Mouse (Mus musculus) intestine, embryonic 16.5 days (tissue): Measurements from ENCODE around the gene Gpam. TPM values are rescaled to one million over a fixed set of nuclear protein-coding genes. Genes with fewer than 3 reads are reported as not detected.
A peak's percentile ranks its signal among the peaks of the same experiment; 100 is the strongest.

Experiments
- ATAC-seq: fragments of 200-750 bp; cut with Nextera tagmentation; 2 replicates; pipeline ENCODE4 v1.8.0; 2017; ENCODE audit warnings: moderate TSS enrichment, moderate library complexity
- H3K27ac ChIP-seq: fragments of 300-500 bp; sonication (generic); 2 replicates; pipeline ENCODE4 v1.5.1; 2014; ENCODE audit warnings: mild to moderate bottlenecking, low read length
- H3K27me3 ChIP-seq: fragments of 300-500 bp; sonication (generic); replicated peaks from 2 replicates; pipeline ENCODE4 v1.6.1; 2014; ENCODE audit warnings: low read length, control low read depth, mixed read lengths; ENCODE audit not compliant: control insufficient read depth, insufficient read depth
- H3K36me3 ChIP-seq: fragments of 300-500 bp; sonication (generic); 2 replicates; pipeline ENCODE4 v1.6.1; 2014; ENCODE audit warnings: low read length, control low read depth; ENCODE audit not compliant: control insufficient read depth, insufficient read depth
- H3K4me1 ChIP-seq: fragments of 300-500 bp; sonication (generic); 2 replicates; pipeline ENCODE4 v1.6.1; 2014; ENCODE audit warnings: low read length, control low read depth, mixed read lengths; ENCODE audit not compliant: control insufficient read depth, insufficient read depth
- H3K4me2 ChIP-seq: fragments of 300-500 bp; sonication (generic); 2 replicates; pipeline ENCODE4 v1.6.1; 2014; ENCODE audit warnings: low read depth, low read length, control low read depth
- H3K4me3 ChIP-seq: fragments of 300-500 bp; sonication (generic); 2 replicates; pipeline ENCODE4 v1.5.1; 2014; ENCODE audit warnings: mild to moderate bottlenecking, low read length
- H3K9ac ChIP-seq: fragments of 300-500 bp; sonication (generic); 2 replicates; pipeline ENCODE4 v1.6.1; 2014; ENCODE audit warnings: low read depth, low read length
- H3K9me3 ChIP-seq: fragments of 300-500 bp; sonication (generic); 2 replicates; pipeline ENCODE4 v1.6.1; 2016; ENCODE audit warnings: low read length, control low read depth; ENCODE audit not compliant: control insufficient read depth
- WGBS: fragments of 180-500 bp; shearing (Covaris S2); extraction: QIAGEN DNeasy Blood & Tissue Kit; methylation state at CpG from one replicate; pipeline ENCODE4 v1.1.7; 2014; 5-methylcytosine and 5-hydroxymethylcytosine counted together
- polyA plus RNA-seq: library from polyadenylated mRNA; unstranded; fragments of >200 nt; fragmentation: Nextera tagmentation; extraction: Ambion mirVana; gene quantifications from 2 replicates; pipeline ENCODE4 v1.2.1, GENCODE M21; 2015

The Gpam gene
- polyA plus RNA-seq, 1 experiment from 2014 or later: 21.5 TPM

DNA sequence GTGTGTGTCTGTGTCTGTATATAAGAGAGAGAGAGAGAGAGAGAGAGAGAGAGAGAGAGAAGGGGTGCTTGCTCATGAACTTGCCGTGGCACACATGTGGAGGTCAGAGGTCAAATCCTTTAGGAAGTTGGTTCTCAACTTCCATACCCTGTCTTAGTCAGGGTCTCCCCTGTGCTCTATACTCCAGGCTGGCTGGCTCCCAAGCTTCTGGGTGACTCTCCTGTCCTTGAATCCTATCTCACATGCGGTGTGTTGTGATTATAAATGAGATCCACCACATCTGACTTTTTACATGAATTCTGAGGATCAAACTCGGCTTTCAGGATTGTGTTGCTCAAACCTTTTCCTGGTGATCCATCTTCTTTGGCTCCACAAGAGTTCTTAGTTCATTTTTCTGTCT lies 5.4 kb upstream of the Gpam start:
- Histone ChIP-seq H3K4me3 (no peak overlapping the region), H3K4me1 (peaks cover 19% of the 10 kb centered on the region), H3K4me2 (no peak overlapping the region), H3K27me3 (no peaks in the 10 kb centered on the region), H3K27ac (no peak overlapping the region), H3K36me3 (no peaks in the 10 kb centered on the region), H3K9me3 (no peaks in the 10 kb centered on the region), H3K9ac (no peak overlapping the region)
- whole genome bisulfite sequencing: 70% methylated on average over 3 of the region's 3 CpGs
- ATAC-seq: no peak

DNA sequence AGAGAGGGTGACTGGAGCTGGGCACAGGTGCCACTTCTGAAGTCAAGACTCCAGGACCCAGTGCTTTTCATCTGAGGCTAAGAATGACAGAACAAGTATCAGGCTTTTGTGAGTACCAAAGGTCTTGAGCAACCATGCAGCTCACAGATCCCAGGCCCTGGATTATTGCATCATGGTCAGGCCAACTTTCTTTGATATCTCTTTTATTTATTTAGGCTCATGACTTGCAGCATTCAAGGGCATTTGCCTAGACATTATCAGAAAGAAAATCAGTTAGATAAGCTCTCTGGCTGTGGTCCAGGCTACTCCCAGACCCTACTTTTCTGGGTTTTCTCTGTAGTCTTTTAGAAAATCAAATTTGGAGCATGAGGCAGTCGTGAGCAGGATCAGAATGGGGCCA lies 4.7 kb upstream of the Gpam start:
- WGBS: 38% methylated on average over 1 of the region's 1 CpGs
- Histone ChIP-seq H3K9me3 (no peaks in the 10 kb centered on the region), H3K9ac (no peak overlapping the region), H3K4me3 (no peak overlapping the region), H3K4me1 (peaks cover 12% of the 10 kb centered on the region), H3K4me2 (no peak overlapping the region), H3K27ac (no peak overlapping the region), H3K36me3 (no peaks in the 10 kb centered on the region), H3K27me3 (no peaks in the 10 kb centered on the region)
- no peak for ATAC-seq

DNA sequence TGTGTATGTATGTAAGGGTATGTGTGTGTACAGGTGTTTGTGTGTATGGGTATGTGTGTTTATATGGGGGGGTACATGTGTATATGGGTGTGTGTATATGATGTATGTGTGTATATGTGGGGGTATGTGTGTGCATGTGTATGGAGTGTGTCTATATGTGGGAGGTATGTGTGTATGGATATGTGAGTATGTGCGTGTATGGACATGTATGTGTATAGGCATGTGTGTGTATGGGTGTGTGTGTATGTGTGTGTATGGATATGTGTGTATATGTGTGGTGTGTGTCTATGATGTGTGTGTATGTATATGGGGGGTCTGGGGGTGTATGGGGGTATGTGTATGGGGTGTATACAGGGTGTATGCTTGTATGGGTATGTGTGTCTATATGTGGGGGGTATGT lies 1.4 kb upstream of the Gpam start:
- no peaks in the 10 kb centered on the region for H3K9me3 ChIP-seq
- no peak overlapping the region for H3K4me3 ChIP-seq
- WGBS: 94% methylated on average over 1 of the region's 1 CpGs
- no peak overlapping the region for H3K9ac ChIP-seq
- peaks cover 3% of the 10 kb centered on the region; the same call in 1 of the 2 replicates for H3K4me1 ChIP-seq
- no peaks in the 10 kb centered on the region for H3K27me3 ChIP-seq
- no peaks in the 10 kb centered on the region for H3K36me3 ChIP-seq
- no peak overlapping the region for H3K4me2 ChIP-seq
- H3K27ac ChIP-seq: no peak overlapping the region
- no peak for ATAC-seq

DNA sequence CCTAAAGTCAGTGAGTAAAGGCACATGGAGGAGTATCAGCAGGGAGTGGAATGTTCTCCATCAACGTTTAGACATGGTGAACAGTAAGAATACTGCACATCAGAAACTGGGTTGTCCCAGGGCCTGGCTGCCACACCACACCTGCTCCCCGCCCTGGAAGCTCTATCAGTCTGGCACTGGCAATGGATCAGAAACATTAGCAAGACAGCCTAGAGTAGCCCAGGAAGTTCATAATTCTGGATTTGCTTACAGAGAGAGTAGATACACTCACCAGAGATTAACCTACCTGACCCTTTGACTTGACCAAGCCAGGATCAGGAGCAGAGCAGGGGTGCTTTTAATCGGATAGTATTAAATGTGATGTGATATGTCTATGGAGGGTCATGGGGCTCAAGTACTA lies 1.6 kb downstream of the Gpam start:
- WGBS: 71% methylated on average over 3 of the region's 3 CpGs
- H3K4me3 ChIP-seq: peak overlapping the region; percentile 39
- H3K4me2 ChIP-seq: peak overlapping the region; percentile 54
- H3K9ac ChIP-seq: 0 out of 2 replicates have a peak overlapping the region, but pooled peaks have one; percentile 17
- no peak for ATAC-seq
- H3K27ac ChIP-seq: no peak overlapping the region
- H3K27me3 ChIP-seq: no peaks in the 10 kb centered on the region
- H3K9me3 ChIP-seq: no peaks in the 10 kb centered on the region
- no peaks in the 10 kb centered on the region for H3K36me3 ChIP-seq
- H3K4me1 ChIP-seq: peaks cover 12% of the 10 kb centered on the region

DNA sequence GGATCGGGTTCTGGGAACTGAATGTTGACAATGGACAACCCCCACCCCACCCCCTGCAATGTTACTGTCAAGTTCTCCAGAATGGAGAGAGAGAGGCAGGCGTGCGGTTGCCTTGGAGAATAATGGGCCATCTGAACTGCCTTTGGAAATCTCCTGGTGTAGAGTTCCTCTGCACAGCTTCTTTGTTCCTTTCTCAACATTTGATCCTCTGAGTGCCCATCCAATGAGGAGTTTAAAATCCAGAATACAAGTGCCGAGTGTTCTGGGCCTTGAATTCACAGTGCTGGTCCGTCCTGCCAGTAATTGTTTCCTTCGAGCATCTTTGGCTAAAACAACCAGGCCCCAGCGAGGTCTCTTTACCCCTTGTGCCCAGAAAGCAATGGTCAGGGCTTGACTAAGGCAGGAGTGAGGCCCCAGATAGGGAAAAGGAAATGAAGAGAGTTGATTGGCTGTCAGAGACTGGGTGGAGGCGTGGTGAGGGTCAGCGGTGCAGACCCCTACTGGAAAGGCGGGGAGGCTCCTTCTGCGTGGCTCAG lies 4.0 kb downstream of the Gpam start:
- ATAC-seq: no peak
- H3K27ac ChIP-seq: no peak overlapping the region
- no peaks in the 10 kb centered on the region for H3K36me3 ChIP-seq
- no peak overlapping the region for H3K4me2 ChIP-seq
- H3K4me3 ChIP-seq: no peak overlapping the region
- no peaks in the 10 kb centered on the region for H3K9me3 ChIP-seq
- H3K9ac ChIP-seq: no peak overlapping the region
- H3K27me3 ChIP-seq: no peaks in the 10 kb centered on the region
- H3K4me1 ChIP-seq: peaks cover 28% of the 10 kb centered on the region
- 57% methylated on average over 11 of the region's 11 CpGs for WGBS

DNA sequence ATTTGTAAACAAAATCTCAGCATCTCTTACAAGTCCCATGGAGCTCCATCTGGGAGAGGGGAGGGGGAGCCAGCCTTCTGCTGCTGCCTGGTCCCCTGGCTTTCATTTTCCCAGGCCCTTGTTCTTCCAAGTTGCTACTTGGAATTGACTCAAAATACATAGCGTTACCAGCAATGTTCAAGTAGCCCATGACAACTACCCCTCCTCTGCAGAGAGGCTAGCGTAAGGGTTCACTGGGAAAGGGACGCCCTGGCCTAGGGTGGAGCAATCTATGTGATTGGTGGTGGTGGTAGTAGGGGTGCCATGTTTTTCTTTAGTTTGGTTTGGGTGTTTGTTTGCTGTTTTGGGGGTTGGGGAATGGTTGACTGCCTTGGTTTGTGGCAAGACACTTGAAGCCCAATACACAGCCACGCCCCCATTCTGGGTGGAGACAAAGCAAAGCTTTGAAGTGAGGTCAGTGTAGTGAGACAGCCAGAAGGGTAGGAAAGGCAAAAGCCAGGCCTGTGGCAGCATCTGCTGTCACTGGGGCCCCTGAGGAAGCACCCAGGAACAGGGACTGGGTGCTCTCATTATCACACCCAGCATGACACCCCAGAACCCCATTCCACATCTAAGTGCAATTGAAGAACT lies 4.6 kb downstream of the Gpam start:
- Histone ChIP-seq H3K4me2 (no peak overlapping the region), H3K9me3 (no peaks in the 10 kb centered on the region), H3K4me3 (no peak overlapping the region), H3K9ac (no peak overlapping the region), H3K27ac (no peak overlapping the region), H3K27me3 (no peaks in the 10 kb centered on the region), H3K36me3 (no peaks in the 10 kb centered on the region), H3K4me1 (peaks cover 29% of the 10 kb centered on the region)
- no peak for ATAC-seq
- WGBS: 75% methylated on average over 4 of the region's 4 CpGs

DNA sequence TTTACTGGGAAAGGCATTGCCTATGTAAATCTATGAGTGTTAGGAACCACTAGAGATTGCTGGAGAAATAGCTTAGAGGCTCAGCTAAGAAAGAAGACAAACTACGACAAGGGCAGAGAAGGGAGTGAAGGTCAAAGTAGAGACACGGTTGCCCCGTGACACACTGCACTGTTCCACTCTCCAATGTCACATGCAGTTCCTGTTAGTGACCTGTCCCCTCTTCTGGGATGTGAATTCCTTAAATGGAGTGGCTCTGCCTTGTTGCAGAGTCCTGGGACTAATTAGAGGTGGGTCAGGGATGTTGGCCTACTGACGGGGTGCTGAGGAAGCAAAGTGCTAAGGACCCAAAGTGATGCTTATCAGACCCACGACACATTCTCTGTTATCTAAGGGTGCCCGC lies 5.2 kb downstream of the Gpam start:
- no peak overlapping the region for H3K4me2 ChIP-seq
- peaks cover 29% of the 10 kb centered on the region for H3K4me1 ChIP-seq
- H3K27me3 ChIP-seq: no peaks in the 10 kb centered on the region
- peak; percentile 31; the same call in 1 of the 2 replicates for ATAC-seq
- 58% methylated on average over 6 of the region's 6 CpGs for WGBS
- H3K27ac ChIP-seq: no peak overlapping the region
- H3K36me3 ChIP-seq: no peaks in the 10 kb centered on the region
- H3K9ac ChIP-seq: no peak overlapping the region
- no peak overlapping the region for H3K4me3 ChIP-seq
- H3K9me3 ChIP-seq: no peaks in the 10 kb centered on the region

DNA sequence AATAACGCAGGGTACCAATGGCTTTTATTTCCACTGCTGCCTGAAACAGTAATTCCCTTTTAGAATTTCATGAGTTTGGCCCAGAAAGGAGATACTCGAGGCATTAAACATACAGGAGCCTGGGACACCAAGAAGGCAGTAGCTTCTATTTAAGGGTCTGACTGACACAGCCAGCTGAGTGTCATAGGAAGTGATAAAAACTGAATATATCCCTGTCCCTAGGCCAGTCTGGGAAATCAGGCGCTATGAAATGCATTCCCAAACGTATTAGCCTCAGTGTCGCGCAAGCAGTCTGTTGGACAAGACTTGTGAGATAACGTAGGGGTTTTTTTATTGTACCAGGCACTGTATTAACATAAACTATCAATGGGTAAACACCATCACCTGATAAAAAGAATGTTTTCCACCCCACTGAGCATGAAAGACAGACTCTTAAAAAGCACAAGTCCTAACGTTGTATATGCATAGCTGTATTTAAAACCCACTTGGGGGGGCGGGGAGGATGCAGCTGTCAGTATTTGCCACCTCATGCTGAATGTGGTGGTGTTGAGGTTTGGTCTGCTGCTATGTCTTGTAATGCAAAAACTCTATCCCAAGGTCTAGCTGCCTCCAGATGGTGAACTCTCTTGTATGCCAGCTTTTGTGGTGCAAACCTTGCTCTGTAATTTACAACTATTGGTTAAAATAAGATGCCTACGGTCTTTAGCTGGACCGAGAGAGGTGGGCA lies 6.4 kb downstream of the Gpam start:
- Histone ChIP-seq H3K27ac (no peak overlapping the region; the same call in 1 of the 2 replicates), H3K9me3 (no peaks in the 10 kb centered on the region), H3K9ac (no peak overlapping the region), H3K27me3 (no peaks in the 10 kb centered on the region), H3K4me3 (no peak overlapping the region), H3K36me3 (no peaks in the 10 kb centered on the region), H3K4me1 (peaks cover 29% of the 10 kb centered on the region), H3K4me2 (no peak overlapping the region)
- WGBS: 46% methylated on average over 11 of the region's 11 CpGs
- no peak for ATAC-seq

DNA sequence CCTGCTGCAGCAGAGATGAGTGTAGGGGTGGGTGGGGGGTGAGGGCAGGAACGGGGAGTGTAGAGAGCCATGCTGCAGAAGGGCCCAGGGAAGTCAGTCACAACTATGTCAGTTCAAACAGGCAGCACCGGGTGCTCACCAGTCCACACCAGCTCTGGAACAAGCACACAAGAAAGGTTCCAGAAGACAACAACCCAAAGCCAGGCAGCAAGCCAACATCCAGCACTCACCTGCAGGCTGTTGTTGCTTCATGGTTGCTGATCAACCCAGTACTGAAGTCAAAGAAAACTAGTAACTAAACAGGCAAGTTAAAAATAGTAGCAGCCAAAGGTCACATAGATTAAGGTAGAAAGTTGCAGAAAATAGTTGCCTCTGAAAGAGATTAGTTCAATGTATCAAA lies 7.5 kb downstream of the Gpam start:
- Histone ChIP-seq H3K4me1 (peaks cover 29% of the 10 kb centered on the region), H3K27ac (peak overlapping the region; percentile 48; the same call in 1 of the 2 replicates), H3K4me2 (no peak overlapping the region), H3K4me3 (no peak overlapping the region), H3K9me3 (no peaks in the 10 kb centered on the region), H3K27me3 (no peaks in the 10 kb centered on the region), H3K9ac (no peak overlapping the region), H3K36me3 (no peaks in the 10 kb centered on the region)
- 45% methylated on average over 2 of the region's 2 CpGs for WGBS
- peak; percentile 61 for ATAC-seq
